Mouse (Mus musculus) kidney, adult 18-20 months (tissue): ENCODE results near the gene Chst12.

Experiments used
- DNase-seq: peaks from one replicate; pipeline ENCODE4 v3.0.0; 2021

Gene Chst12

GRCm38 (mm10) chr5:140517921-140518230, 12.5 kb downstream of the Chst12 start:
- no peak for DNase-seq

GRCm38 (mm10) chr5:140521196-140521595, 15.8 kb downstream of the Chst12 start:
- no peak for DNase-seq

- no peak for DNase-seq
Measured at GRCm38 (mm10) chr5:140526754-140527153, 21.4 kb downstream of the Chst12 start.

DNA sequence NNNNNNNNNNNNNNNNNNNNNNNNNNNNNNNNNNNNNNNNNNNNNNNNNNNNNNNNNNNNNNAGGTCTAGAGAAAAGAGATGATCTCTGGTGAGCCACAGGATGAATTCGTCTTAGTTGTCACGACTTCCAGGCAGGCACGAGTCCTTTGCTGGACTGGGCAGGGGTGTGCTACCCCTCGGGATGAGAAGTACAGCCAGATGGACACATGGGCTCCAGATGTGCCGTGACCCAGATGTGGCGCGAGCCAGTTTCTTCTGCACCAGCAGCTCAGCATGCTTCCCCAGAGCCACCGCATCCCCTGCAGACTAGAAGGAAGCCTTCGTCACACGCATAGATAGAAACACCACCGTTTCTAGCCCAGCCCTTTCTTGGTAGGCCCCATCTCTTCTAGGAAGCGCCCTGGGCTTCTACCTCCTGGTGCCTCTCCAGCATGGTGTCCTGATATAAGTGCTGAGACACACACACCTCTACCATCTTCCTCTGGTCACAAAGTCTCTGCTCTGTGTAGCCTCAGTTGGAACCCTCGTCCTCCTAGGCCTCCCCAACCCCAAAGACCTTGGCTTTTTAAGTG, 32.8 kb downstream of the Chst12 start:
- DNase-seq = no peak

DNA sequence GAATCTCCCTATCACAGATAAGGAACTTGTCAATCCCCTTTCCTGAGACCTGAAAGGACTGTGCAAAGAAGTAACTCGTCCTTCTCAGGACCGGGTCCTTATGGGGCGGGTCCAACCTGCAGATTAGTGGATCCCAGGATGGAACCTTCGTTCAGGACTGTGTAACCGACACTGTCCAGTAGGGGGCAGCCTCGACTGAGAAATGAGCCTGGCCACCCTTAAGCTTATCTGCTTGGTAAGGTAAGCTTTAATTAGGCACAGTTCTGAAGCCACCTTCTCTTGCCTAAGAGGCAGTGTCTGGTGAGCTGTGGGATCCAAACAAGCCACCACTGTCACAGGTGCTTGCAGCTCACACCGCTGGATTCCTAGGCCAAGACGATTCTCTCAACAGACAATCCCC, 34.8 kb downstream of the Chst12 start:
- peak; percentile 85 for DNase-seq

DNA sequence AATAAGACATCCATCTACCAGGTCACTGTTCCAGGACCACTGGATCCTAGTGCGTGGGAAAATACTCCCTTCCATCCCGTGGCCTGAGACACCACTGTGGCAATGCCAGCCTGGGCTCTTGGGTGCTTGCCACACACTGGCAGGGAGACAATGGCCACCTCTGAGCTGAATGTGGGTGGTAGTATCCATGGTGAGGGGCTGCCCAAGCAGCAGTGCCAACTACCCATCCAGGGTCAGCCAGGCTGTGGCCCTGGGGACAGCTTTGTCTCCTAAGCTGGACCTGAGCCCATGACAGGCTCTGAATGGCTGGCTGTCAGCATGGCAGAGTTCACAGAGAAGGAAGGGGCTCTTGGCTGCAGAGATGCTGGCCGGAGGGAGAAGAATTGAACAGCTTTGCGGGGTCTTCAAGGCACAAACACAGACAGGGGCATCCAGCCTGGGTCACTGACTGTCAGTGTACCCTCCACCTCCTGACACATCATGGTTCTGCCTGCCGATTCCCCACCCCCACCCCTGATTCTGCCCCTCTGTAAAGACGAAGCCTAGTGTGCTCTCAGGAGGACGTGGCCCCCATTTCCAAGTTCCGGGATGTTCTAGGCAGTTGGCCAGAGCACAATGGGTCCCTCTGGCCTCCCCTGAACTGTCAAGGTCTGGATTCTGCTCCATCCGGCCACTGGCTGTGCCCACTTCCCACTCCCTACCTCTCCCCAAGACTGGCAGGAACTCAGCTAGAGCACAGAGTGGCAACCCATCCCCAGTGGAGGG, 37.6 kb downstream of the Chst12 start:
- DNase-seq = no peak

- DNase-seq = no peak
Measured at GRCm38 (mm10) chr5:140545651-140546050, 40.3 kb downstream of the Chst12 start.

GRCm38 (mm10) chr5:140546332-140546731, 41.0 kb downstream of the Chst12 start:
- DNase-seq = no peak

DNA sequence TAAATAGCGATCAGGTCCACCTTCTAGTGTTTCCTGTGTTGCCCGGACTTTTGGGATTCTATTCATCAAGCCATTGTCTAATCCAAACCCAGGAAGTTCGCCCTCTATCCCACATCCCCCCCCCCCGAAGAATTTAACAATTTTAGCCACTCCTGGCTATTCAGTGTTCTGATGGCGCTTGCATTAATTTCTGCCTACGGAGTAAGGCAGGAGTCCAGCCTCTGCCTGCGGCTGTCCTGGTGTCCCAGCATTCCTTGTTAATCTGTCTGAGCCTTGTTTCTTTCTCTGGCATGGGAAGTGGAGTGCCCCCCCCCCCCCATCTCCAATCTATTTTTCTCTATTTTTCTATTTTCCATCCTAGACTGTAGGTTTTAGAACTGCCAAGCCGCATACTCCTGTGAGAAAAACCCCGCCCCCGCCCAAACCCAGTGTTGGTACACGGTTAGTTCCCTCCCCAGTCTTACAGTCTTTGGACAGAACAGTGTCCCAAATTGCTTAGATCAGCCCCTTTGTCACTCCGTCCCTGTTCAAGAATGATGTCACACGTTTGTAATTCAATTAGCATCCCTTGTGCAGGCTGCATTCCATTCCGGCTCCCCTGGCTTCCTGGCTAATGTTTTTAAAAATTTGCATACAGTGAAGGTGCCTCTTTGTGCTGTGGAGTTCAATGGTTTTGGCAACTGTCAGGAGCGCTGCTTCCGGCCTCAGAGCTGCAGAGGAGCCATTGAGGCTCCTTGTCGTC, 44.1 kb downstream of the Chst12 start:
- DNase-seq = peak; percentile 37

GRCm38 (mm10) chr5:140553719-140554118, 48.4 kb downstream of the Chst12 start:
- DNase-seq = no peak

DNA sequence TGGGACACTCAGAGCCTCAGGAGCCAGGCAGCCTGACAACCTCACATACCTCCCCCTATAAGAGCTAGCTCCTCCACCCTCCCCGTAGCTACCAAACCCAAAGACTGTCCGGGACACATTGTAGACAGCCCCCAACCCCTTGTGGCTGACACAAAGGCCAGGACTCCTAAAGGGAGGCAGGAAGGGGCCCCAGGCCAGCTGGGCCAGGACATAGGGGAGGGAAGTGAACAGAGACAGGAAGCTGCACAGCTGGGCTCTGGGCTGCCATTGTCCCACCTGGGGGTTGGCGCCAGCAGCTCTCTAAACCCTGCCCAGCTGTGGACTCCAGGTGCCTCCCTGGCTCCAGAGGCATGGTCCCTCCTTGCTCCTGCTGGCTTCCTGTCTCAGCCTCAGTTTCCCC, 51.5 kb downstream of the Chst12 start:
- DNase-seq = no peak

GRCm38 (mm10) chr5:140562601-140563000, 57.3 kb downstream of the Chst12 start:
- DNase-seq = no peak

GRCm38 (mm10) chr5:140564896-140565295, 59.5 kb downstream of the Chst12 start, which contains the start of gene Grifin:
Grifin (minus strand) TSS chr5:140565071.
- DNase-seq = no peak

DNA sequence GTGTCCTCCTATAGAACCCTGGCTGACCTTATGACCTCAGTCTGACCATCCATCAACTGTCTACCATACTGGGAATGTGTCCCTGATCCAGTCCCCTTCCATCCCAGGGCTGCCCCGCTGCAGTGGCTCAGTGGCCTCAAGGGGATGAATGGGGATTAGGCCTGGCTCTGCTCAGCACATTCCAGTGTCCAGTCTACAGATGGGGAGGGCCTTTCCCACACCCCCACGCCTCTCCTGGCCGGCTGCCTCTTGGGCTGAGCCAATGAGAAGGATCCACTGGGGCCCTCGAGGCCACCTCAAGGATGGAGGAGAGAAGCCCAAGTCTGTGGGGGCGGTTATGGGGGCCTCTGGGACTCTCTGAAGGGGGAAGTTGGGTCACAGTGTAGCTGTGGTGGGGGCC, 60.1 kb downstream of the Chst12 start:
- no peak for DNase-seq

GRCm38 (mm10) chr5:140565856-140566255, 60.5 kb downstream of the Chst12 start:
- peak; percentile 42 for DNase-seq

DNA sequence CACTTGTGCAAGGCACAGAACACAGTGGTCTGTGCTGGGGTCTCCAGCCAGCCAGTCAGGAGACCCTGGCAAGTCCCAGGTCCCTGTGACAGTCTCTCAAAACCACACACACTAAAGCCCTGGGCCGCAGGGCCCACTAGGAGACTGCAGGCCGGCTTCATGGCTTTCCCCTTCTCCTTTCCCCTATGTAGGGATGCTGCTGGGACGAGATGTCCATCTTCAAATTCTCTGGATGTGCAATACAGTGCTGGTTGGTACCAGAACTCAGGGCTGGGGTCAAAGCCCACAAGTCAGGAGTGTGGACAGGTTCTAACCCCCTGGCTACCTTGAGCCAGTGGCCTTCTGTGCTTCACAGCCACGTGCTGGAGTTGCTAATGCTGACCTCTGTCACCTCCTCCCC, 60.9 kb downstream of the Chst12 start:
- DNase-seq = no peak

DNA sequence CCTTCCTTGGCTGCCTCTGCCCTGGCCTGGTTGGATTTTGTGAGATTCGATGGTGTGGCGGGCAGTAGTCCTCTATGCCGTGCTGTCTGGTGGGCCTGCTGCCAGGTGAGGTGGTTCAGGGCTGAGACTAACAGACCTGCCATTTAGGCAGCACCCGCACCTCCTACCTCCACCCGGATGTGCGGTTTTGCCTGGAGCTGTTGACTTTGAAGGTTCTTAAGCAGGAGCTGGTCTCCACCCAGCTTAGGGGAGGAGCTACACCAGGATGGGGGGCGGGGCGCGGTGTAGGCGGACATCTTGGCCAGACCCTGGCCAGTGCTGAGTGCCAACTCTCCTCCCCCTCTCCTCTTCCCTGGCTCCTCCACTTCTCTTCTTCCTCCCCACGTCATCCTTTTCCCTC, 62.0 kb downstream of the Chst12 start:
- DNase-seq = peak; percentile 66

DNA sequence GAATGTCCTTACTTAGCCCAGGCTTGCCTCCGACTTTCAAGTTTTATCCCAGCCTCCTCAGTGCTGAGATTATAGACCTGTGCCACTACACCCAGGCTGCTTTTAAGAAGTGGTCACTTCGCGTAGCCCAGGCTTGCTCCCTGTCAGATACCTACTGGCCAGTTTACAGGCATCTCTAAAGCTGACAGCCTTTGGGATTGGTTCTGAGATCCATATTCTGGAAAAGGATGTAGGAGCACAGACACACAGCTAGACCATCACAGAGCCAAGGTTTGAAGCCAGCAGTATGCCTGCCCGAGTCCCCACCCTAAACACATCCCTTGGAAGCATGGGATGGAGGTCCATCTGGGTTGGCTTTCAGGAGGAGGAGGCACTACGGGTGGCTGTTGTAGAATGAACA, 62.4 kb downstream of the Chst12 start:
- no peak for DNase-seq

DNA sequence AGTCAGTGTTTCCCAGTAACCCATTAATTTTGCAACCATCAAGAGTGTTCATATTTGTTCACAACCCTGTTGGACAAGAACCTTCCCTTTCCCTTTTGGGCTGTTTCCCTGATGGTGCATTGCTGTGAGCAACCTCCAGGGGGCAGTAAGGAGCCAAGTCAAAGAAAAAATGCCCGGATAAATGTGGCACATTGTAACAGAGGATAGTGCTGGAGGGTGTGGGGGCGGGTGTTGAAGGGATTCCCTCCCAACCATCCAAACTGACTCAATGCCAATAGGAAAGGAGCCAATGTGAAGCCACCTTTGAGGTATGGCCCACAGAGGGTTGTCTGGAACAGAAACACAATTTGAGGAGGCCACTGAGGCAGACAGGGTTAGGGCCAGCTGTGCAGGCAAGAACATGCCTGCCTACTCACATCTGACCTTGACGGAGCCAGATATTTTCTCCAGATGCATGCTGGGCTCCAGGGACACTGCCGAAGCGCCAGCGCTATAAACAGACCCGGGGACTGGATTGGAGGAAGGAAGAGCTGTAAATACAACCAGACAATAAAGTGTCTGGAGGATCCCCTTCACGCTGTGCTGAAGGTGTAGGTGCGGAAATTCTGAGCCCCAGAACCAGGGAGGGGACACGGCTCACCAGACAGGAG, 63.1 kb downstream of the Chst12 start:
- peak; percentile 71 for DNase-seq

DNA sequence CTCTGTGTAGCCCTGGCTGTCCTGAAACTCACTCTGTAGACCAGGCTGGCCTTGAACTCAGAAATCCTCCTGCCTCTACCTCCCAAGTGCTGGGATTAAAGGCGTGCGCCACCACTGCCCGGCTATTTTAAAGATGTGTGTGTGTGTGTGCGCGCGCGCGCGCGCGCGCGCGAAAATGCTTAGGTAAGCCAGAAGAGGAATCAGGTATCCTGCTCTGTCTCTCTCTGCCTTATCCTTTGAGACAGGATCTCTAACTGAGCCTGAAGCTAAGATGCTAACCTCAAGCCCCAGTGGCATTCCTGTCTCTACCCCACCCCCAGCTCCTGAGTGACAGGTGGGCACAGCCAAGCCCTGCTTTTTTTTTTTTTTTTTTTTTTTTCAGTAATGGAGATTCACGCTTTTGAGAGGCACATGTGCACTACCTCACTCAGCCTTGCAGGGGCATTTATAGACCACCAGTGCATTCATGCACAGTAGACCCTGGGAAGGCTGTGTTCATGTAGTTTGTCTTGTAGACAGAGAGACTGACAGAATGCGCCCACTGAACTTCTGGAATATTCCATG, 63.8 kb downstream of the Chst12 start:
- DNase-seq = no peak

GRCm38 (mm10) chr5:140570223-140570870, 65.0 kb downstream of the Chst12 start:
- no peak for DNase-seq

DNA sequence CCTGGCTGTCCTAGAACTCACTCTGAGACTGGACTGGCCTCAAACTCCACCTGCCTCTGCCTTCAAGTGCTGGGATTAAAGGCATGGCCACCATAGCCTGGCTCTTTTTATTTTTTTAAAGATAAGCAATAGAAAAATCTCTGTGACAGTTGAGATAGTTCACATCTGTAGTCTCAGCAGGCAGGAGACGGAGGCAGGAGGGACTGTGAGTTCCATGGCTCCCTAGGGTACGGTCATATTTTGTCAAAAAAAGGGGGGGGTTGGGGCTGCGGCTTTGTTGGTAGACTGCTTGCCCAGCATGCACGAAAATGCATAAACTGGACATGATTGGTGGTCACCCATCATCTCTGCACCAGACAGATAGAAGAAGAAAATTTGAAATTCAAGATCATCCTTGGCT, 65.9 kb downstream of the Chst12 start:
- no peak for DNase-seq

GRCm38 (mm10) chr5:140571673-140572072, 66.3 kb downstream of the Chst12 start:
- DNase-seq = peak; percentile 40
